Mouse (Mus musculus): ENCODE measurements around the gene Ankrd44.

- TF ChIP-seq CTCF (IDR thresholded peaks at IDR 0.05; ENCODE audit: low read depth, low read length) = no peak
- TF ChIP-seq TAL1 (conservative IDR thresholded peaks at IDR 0.05; ENCODE audit: low read depth, low read length) = no peak
- TF ChIP-seq POLR2AphosphoS5 (IDR thresholded peaks at IDR 0.05; ENCODE audit: insufficient replicate concordance, low read depth, low read length) = no peak
Measured at GRCm38 (mm10) chr1:54806116-54806850, 119.9 kb downstream of the Ankrd44 start.

Measured in G1E (cell line).